Mouse (Mus musculus): ENCODE data around the gene Htr1a. TPM values are rescaled to one million over a fixed set of nuclear protein-coding genes. Genes with fewer than 3 reads are reported as not detected.

Htr1a gene
- polyA plus RNA-seq (2015; fragmentation: Nextera tagmentation; extraction: Ambion mirVana) = not detected in 2 replicates

- no peak within 1 kb of the TSS for H3K27ac ChIP-seq (ENCODE audit: low read length)
- DNase-seq (ENCODE audit: low spot score) = no peak
- no peak within 1 kb of the TSS for H3K9ac ChIP-seq (replicated peaks; ENCODE audit: low read depth)
- no peak for TF ChIP-seq CTCF (IDR thresholded peaks at IDR 0.05)
- TF ChIP-seq EP300 (IDR thresholded peaks at IDR 0.05) = no peak
- H3K4me2 ChIP-seq (replicated peaks; ENCODE audit: low read depth, low read length) = no peak within 1 kb of the TSS
- no peaks in the 10 kb centered on the region for H3K9me3 ChIP-seq (ENCODE audit: low read length)
- no peak for ATAC-seq
- H3K4me1 ChIP-seq (ENCODE audit: insufficient read depth, low read depth, low read length) = no peaks in the 10 kb centered on the region
- 8% methylated on average over 8 of the region's 8 CpGs for WGBS
- H3K27me3 ChIP-seq (replicated peaks; ENCODE audit: insufficient read depth, low read length) = peaks cover 15% of the 10 kb centered on the region; the same call in 1 of the 2 replicates
- H3K4me3 ChIP-seq (ENCODE audit: low read depth, low read length) = no peak within 1 kb of the TSS
- no peaks in the 10 kb centered on the region for H3K36me3 ChIP-seq (ENCODE audit: insufficient read depth, low read length)
Observed at GRCm38 (mm10) chr13:105443339-105443738, at the start of gene Htr1a. TSS of gene Htr1a (plus strand) at chr13:105443639.

GRCm38 (mm10) chr13:105411535-105412326 lies 31.7 kb upstream of the Htr1a start:
- Histone ChIP-seq H3K4me2 (replicated peaks; ENCODE audit: low read depth, low read length) (no peak overlapping the region), H3K4me1 (ENCODE audit: insufficient read depth, low read depth, low read length) (no peaks in the 10 kb centered on the region), H3K27me3 (replicated peaks; ENCODE audit: insufficient read depth, low read length) (no peaks in the 10 kb centered on the region), H3K4me3 (ENCODE audit: low read depth, low read length) (no peak overlapping the region), H3K9ac (replicated peaks; ENCODE audit: low read depth) (no peak overlapping the region), H3K9me3 (ENCODE audit: low read length) (no peaks in the 10 kb centered on the region), H3K36me3 (ENCODE audit: insufficient read depth, low read length) (no peaks in the 10 kb centered on the region), H3K27ac (ENCODE audit: low read length) (no peak overlapping the region)
- TF ChIP-seq CTCF (IDR thresholded peaks at IDR 0.05) = no peak
- TF ChIP-seq EP300 (IDR thresholded peaks at IDR 0.05) = no peak
- 76% methylated on average over 10 of the region's 10 CpGs for WGBS
- no peak for DNase-seq (ENCODE audit: low spot score)
- no peak for ATAC-seq

- no peaks in the 10 kb centered on the region for H3K27me3 ChIP-seq (replicated peaks; ENCODE audit: insufficient read depth, low read length)
- TF ChIP-seq CTCF (IDR thresholded peaks at IDR 0.05) (no peak), EP300 (IDR thresholded peaks at IDR 0.05) (no peak)
- ATAC-seq (no peak), DNase-seq (ENCODE audit: low spot score) (no peak)
- H3K4me2 ChIP-seq (replicated peaks; ENCODE audit: low read depth, low read length) = no peak overlapping the region
- H3K27ac ChIP-seq (ENCODE audit: low read length) = no peak overlapping the region
- no peak overlapping the region for H3K9ac ChIP-seq (replicated peaks; ENCODE audit: low read depth)
- H3K4me3 ChIP-seq (ENCODE audit: low read depth, low read length) = no peak overlapping the region
- no peaks in the 10 kb centered on the region for H3K36me3 ChIP-seq (ENCODE audit: insufficient read depth, low read length)
- WGBS = 87% methylated on average over 3 of the region's 3 CpGs
- H3K4me1 ChIP-seq (ENCODE audit: insufficient read depth, low read depth, low read length) = no peaks in the 10 kb centered on the region
- no peaks in the 10 kb centered on the region for H3K9me3 ChIP-seq (ENCODE audit: low read length)
Observed at GRCm38 (mm10) chr13:105412327-105412722, 31.1 kb upstream of the Htr1a start.

- H3K27ac ChIP-seq (ENCODE audit: low read length) = no peak overlapping the region
- no peak overlapping the region for H3K9ac ChIP-seq (replicated peaks; ENCODE audit: low read depth)
- ATAC-seq (no peak), DNase-seq (ENCODE audit: low spot score) (no peak)
- H3K4me1 ChIP-seq (ENCODE audit: insufficient read depth, low read depth, low read length) = no peaks in the 10 kb centered on the region
- H3K4me3 ChIP-seq (ENCODE audit: low read depth, low read length) = no peak overlapping the region
- 81% methylated on average over 2 of the region's 2 CpGs for WGBS
- TF ChIP-seq EP300 (IDR thresholded peaks at IDR 0.05) (no peak), CTCF (IDR thresholded peaks at IDR 0.05) (no peak)
- H3K9me3 ChIP-seq (ENCODE audit: low read length) = no peaks in the 10 kb centered on the region
- no peaks in the 10 kb centered on the region for H3K27me3 ChIP-seq (replicated peaks; ENCODE audit: insufficient read depth, low read length)
- no peak overlapping the region for H3K4me2 ChIP-seq (replicated peaks; ENCODE audit: low read depth, low read length)
- H3K36me3 ChIP-seq (ENCODE audit: insufficient read depth, low read length) = no peaks in the 10 kb centered on the region
Observed at GRCm38 (mm10) chr13:105433141-105433540, 10.3 kb upstream of the Htr1a start.

GRCm38 (mm10) chr13:105433630-105434029 lies 9.8 kb upstream of the Htr1a start:
- H3K27me3 ChIP-seq (replicated peaks; ENCODE audit: insufficient read depth, low read length) = no peaks in the 10 kb centered on the region
- H3K4me2 ChIP-seq (replicated peaks; ENCODE audit: low read depth, low read length) = no peak overlapping the region
- no peak overlapping the region for H3K9ac ChIP-seq (replicated peaks; ENCODE audit: low read depth)
- H3K4me3 ChIP-seq (ENCODE audit: low read depth, low read length) = no peak overlapping the region
- H3K4me1 ChIP-seq (ENCODE audit: insufficient read depth, low read depth, low read length) = no peaks in the 10 kb centered on the region
- ATAC-seq (no peak), DNase-seq (ENCODE audit: low spot score) (no peak)
- H3K36me3 ChIP-seq (ENCODE audit: insufficient read depth, low read length) = no peaks in the 10 kb centered on the region
- no peak overlapping the region for H3K27ac ChIP-seq (ENCODE audit: low read length)
- TF ChIP-seq EP300 (IDR thresholded peaks at IDR 0.05) (no peak), CTCF (IDR thresholded peaks at IDR 0.05) (no peak)
- WGBS = 84% methylated on average over 1 of the region's 1 CpGs
- no peaks in the 10 kb centered on the region for H3K9me3 ChIP-seq (ENCODE audit: low read length)

- Histone ChIP-seq H3K4me2 (replicated peaks; ENCODE audit: low read depth, low read length) (no peak overlapping the region), H3K27ac (ENCODE audit: low read length) (no peak overlapping the region), H3K4me1 (ENCODE audit: insufficient read depth, low read depth, low read length) (no peaks in the 10 kb centered on the region), H3K36me3 (ENCODE audit: insufficient read depth, low read length) (no peaks in the 10 kb centered on the region), H3K4me3 (ENCODE audit: low read depth, low read length) (no peak overlapping the region), H3K27me3 (replicated peaks; ENCODE audit: insufficient read depth, low read length) (peaks cover 15% of the 10 kb centered on the region; the same call in 1 of the 2 replicates), H3K9ac (replicated peaks; ENCODE audit: low read depth) (no peak overlapping the region), H3K9me3 (ENCODE audit: low read length) (no peaks in the 10 kb centered on the region)
- peak; percentile 69 for DNase-seq (ENCODE audit: low spot score)
- WGBS = 5% methylated on average over 6 of the region's 6 CpGs
- TF ChIP-seq EP300 (IDR thresholded peaks at IDR 0.05) = no peak
- TF ChIP-seq CTCF (IDR thresholded peaks at IDR 0.05) = peak; percentile 69
- ATAC-seq = no peak
Observed at GRCm38 (mm10) chr13:105442576-105442975, 863 bp upstream of the Htr1a start.
